Mouse (Mus musculus): ENCODE measurements around the gene Tyro3.

The Tyro3 gene

GRCm38 (mm10) chr2:119797279-119797783 is at the start of gene Tyro3:
Gene Tyro3, plus strand, starts transcription at chr2:119797733.
- in situ Hi-C loops (cut with MboI, MseI) = no loop called here

GRCm38 (mm10) chr2:119749260-119749659 is 48.3 kb upstream of the Tyro3 start:
- in situ Hi-C loops (cut with MboI, MseI) = no loop called here

DNA sequence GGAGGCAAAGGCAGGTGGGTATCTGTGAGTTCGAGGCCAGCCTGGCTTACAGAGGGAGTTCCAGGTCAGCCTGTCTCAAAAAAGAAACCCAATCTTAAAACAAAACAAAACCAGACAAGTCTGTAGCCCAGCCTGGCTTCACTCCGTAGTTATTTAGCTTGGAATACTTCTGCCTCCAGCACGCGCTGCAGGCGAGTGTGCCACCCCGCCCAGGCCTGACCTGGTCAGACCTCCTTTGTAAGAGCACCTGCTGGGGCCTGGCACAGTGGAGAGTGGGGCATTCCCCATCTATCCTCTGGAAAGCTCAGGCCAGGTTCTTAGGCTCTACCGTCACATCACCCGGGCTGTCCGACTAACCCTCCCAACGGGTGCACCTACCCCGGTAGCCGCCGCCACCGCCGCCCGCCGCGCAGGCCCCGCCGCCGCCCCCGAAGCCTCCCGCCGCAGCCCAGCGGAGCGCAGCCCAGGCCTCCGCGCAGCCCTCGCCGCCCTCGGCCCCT is 39.9 kb upstream of the Tyro3 start:
- in situ Hi-C loops (cut with MboI, MseI) = no loop called here

GRCm38 (mm10) chr2:119758101-119758843 is 39.3 kb upstream of the Tyro3 start:
- in situ Hi-C loops (cut with MboI, MseI) = no loop called here

- in situ Hi-C loops (cut with MboI, MseI) = no loop called here
Measured at GRCm38 (mm10) chr2:119758844-119759835, 38.4 kb upstream of the Tyro3 start.

- in situ Hi-C loops (cut with MboI, MseI) = no loop called here
Measured at GRCm38 (mm10) chr2:119760251-119760650, 37.3 kb upstream of the Tyro3 start, which contains the start of gene Ltk. Gene Ltk, minus strand, starts transcription at chr2:119760431.

DNA sequence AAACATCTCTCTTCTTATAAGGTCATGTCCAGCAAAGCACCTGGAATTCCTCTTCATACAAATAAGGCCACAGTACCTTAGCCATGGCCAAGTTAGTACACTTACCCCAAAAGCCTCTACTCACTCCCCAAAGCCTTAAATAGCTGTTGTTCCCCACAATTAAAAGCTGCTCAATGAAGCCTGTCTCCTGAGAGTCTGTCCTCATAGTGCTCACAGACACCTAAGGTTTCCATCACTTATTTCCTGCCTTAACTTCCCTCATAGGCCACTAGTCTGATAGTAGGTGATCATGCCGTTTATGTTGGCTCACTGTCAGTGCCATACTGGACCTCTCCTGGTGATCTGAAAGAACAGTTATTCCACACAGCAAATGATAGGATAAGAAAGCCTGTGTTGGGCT is 35.3 kb upstream of the Tyro3 start:
- in situ Hi-C loops (cut with MboI, MseI) = no loop called here

- in situ Hi-C loops (cut with MboI, MseI) = no loop called here
Measured at GRCm38 (mm10) chr2:119763924-119764323, 33.6 kb upstream of the Tyro3 start.

DNA sequence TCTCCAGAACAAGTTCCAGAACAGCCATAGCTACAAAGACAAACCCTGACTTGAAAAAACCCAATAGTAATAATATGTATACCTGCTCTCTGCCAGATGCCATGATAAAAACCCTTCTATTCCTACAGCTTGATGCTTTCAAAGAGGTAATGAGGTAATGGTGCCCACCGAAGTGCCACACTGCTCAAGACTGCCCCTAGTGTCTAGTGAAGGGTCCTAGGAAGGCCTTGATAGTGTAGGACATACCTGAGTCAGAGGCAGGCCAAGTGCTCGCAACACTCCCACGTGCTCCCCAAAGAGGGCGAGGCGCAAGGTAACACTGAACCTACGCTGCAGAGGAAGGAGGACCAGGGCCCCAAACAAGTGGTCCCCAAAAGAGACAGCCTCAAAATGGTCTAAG is 30.3 kb upstream of the Tyro3 start:
- in situ Hi-C loops (cut with MboI, MseI) = no loop called here

DNA sequence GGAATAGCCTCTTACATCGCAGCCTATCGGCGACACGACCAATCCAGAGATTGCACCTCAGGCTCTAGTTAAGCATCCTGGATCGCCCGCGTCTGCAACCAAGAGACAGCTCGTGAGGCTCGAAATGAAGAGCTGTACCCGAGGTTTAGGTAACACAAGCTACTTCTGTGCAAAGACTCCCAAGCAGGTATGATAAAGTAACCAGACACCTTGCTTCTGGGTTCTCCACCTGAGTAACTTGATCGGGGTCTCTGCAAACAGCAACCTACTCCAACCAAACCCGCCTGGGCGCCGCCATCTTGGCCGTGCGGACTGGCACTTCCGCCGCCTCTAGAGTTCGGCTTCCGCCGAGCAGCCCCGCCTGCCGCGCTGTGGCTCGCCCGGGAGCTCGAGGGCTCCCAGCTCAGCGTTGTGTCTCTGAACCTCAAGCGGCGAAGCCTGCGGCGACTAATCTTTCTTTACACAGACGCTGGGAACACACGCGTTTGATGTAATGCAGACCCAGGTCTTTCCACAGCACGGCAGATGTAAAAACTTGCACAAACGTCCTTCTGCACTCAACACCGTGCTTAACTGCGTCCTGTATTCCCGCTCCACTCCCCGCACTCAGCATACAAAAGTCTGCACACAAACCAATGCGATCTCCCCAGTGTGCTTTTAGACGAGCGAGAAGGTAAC is 10.2 kb upstream of the Tyro3 start, which contains the start of gene Rpap1:
Gene Rpap1 (minus strand): TSS at position 332 of the 678 bp plus-strand sequence.
- in situ Hi-C loops (cut with MboI, MseI) = no loop called here

DNA sequence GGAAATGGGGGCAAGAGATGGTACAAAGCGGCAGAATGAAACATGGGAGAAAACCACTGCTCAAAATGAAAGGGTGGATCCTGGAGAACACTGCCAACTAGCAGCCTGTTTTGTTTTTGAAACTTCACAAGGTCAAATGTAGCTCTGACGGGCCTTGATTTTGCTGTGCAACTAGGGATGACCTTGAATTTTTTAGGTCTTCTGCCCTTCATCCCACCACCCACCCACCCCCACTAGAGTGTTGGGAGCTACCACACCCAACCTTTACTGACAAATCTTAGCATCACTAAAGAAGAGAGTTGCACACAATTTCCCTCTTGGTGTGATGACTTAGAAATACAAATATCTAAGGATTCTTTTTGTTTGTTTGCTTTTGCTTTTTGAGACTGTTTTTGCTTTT is 7.5 kb upstream of the Tyro3 start:
- in situ Hi-C loops (cut with MboI, MseI) = no loop called here

DNA sequence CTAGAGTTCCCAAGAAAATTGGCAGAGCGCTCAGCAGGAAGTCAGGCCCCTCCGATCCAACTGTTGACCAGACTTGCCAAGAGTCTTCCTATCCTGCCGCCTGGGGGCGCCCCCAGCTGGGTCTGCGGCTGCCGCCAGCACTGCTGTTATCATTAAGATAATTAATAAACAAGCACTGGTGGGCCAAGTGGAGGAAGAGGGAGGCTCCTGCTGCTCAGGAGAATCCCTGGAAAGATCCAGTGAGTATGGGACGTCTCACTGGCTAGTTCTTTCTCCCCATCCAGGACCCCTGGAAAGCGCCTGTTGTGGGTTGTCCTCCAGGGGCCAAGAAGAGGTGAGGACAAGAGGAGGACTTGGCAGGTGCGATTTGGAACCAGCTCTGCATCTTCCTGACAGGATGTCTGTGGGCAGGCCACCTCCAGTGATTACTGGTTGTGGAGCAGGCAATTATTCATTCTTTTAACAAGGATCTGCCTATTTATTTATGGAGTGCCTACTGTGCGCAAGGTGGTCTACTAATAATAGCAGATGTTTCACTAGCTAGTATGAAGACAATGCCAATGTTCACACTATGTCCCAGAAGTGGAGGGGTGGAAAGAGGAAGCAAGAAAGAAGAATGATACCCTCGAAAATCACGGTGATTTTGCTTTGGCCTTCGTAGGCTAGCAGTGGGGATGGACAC is 854 bp downstream of the Tyro3 start:
- in situ Hi-C loops (cut with MboI, MseI) = no loop called here

DNA sequence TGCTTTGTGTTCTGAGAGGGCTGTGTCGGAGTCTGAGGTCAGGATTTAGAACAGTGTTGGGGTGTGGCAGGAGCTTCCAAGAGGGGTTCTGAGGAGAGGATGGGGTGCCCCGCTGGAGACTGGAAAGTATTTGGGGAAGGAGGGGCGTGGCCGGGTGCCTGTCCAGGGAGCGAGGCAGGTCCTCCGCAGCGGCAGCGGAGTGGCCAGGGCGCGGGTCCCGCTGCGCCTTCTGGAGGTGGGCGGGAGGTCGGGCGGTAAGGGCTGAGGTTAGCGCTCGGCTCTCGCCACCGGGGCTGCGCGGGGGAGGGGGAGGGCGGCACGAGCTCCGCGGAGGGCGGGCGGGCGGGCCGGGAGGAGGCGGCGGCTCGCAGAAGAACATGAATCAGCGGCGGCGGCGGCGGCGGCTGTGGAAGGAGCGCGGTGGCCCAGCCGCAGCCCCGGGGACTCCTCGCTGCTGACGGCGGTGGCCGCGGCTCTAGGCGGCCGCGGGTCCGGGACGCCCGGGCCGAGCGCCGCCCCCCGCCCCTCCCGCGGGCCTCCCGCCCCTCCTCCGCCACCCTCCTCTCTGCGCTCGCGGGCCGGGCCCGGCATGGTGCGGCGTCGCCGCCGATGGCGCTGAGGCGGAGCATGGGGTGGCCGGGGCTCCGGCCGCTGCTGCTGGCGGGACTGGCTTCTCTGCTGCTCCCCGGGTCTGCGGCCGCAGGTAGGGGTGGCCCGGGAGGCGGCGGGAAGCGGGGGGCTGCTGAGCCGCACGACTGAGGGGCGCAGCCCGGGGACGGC is 1.8 kb downstream of the Tyro3 start:
- in situ Hi-C loops (cut with MboI, MseI) = no loop called here

GRCm38 (mm10) chr2:119799961-119800550 is 2.5 kb downstream of the Tyro3 start:
- in situ Hi-C loops (cut with MboI, MseI) = no loop called here

GRCm38 (mm10) chr2:119800876-119801846 is 3.6 kb downstream of the Tyro3 start:
- in situ Hi-C loops (cut with MboI, MseI) = no loop called here

- in situ Hi-C loops (cut with MboI, MseI) = no loop called here
Measured at GRCm38 (mm10) chr2:119802767-119803617, 5.5 kb downstream of the Tyro3 start.

DNA sequence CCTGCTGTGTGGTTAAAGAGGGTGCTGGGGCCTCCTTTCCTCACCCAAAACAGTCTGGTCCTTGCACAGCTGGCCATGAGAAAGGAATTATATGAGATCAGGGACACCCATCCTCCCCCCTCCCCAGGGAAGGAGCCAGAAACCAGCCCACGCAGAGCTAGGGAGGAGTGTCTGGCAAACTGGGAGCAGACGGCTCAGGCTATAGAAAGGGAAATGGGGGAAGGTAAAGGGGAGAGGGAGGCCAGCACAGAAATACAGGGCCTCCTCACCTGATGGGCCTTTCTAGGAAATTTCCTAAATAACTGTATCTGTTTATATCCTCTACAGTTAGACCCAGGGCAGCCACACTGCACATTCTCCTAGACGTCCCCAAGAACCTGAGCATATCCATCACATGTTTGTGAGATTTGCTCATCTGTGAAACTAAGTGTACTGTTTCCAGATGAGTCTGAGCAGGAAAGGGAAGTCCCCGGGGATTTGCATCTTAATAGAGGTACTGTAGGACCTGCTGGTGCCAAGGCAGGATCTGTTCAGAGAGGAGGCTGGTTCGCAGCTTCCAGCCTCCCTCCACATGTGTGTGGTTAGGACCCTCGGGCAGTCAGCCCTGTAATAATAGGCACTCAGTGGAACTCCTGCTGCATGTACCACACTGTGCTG is 6.2 kb downstream of the Tyro3 start:
- in situ Hi-C loops (cut with MboI, MseI) = no loop called here
